Mouse (Mus musculus) small intestine, adult 2 months (tissue): ENCODE results near the gene Pomgnt2. TPM values are rescaled to one million over a fixed set of nuclear protein-coding genes. Genes with fewer than 3 reads are reported as not detected.

Source experiments
- H3K27ac ChIP-seq: fragments of 200-500 bp; 2 replicates; pipeline ENCODE4 v1.5.1; 2012; ENCODE audit warnings: low read depth, low read length, control low read depth, inconsistent platforms; ENCODE audit not compliant: insufficient read depth
- H3K27me3 ChIP-seq: fragments of 200-500 bp; 2 replicates; pipeline ENCODE4 v1.6.1; 2012; ENCODE audit warnings: mild to moderate bottlenecking, moderate library complexity, low read length, inconsistent platforms; ENCODE audit not compliant: control insufficient read depth, insufficient read depth
- H3K36me3 ChIP-seq: fragments of 200-500 bp; 2 replicates; pipeline ENCODE4 v1.6.1; 2012; ENCODE audit warnings: mild to moderate bottlenecking, low read length, control low read depth, inconsistent platforms; ENCODE audit not compliant: control insufficient read depth, insufficient read depth
- H3K4me1 ChIP-seq: fragments of 200-500 bp; 2 replicates; pipeline ENCODE4 v1.6.1; 2012; ENCODE audit warnings: low read length, inconsistent platforms, mixed read lengths; ENCODE audit not compliant: control insufficient read depth, insufficient read depth, insufficient read length
- H3K4me3 ChIP-seq: fragments of 200-500 bp; 2 replicates; pipeline ENCODE4 v1.5.1; 2012; ENCODE audit warnings: low read depth, mild to moderate bottlenecking, control low read depth, inconsistent platforms, low read length, moderate library complexity
- CTCF ChIP-seq: fragments of 200-500 bp; IDR thresholded peaks from 2 replicates; pipeline ENCODE4 v1.5.1; 2012; ENCODE audit warnings: low read depth, mild to moderate bottlenecking, control low read depth, inconsistent platforms, low read length, moderate library complexity, mixed read lengths; ENCODE audit not compliant: insufficient replicate concordance, insufficient read length; ENCODE audit errors: extremely low read depth
- POLR2A ChIP-seq: fragments of 200-500 bp; IDR thresholded peaks from 2 replicates; pipeline ENCODE4 v1.6.1; 2012; ENCODE audit warnings: low read depth, mild to moderate bottlenecking, control low read depth, inconsistent platforms, low read length, moderate library complexity
- WGBS: fragments of 180-500 bp; shearing (Covaris S2); methylation state at CpG from one replicate; pipeline ENCODE4 v1.1.7; 2018; 5-methylcytosine and 5-hydroxymethylcytosine counted together
- polyA plus RNA-seq: library from polyadenylated mRNA; depleted of rRNA; stranded (reverse); fragments of >200 nt; gene quantifications from 2 replicates; pipeline ENCODE4 v1.2.3, GENCODE M21; 2012

Pomgnt2 gene
- polyA plus RNA-seq, 1 experiment, result 7.5 TPM

- H3K4me1 ChIP-seq, result peaks cover 5% of the 10 kb centered on the region; the same call in 1 of the 2 replicates
- no peak overlapping the region for H3K27ac ChIP-seq
- WGBS, result 2% methylated on average over 53 of the region's 53 CpGs
- H3K27me3 ChIP-seq, result no peaks in the 10 kb centered on the region
- TF ChIP-seq CTCF, result no peak
- 0 out of 2 replicates have a peak, but pooled peaks have one; percentile 32 for TF ChIP-seq POLR2A
- H3K4me3 ChIP-seq, result peak overlapping the region; percentile 77
- H3K36me3 ChIP-seq, result no peaks in the 10 kb centered on the region
Measured at GRCm38 (mm10) chr9:121995508-121996131, 1.3 kb downstream of the Pomgnt2 start.

DNA sequence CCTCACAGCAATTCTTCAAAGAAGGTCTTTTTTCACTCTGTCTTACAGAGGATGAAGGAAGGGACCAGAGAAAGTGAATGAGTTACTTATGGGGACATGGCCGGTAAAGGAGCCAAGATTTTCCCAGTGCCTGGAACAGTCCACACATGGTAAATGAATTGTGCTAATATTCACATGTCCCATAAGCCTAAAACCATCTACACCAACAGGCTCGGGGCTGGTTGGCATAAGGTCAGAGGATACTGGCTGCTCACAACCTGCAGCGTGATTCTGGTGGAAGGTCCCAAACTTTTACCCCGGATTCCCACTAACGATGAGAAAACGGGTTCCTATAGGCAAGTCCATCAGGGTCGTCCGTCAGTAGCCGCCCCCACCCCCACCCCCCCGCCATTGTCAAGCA, 1.8 kb downstream of the Pomgnt2 start:
- H3K4me3 ChIP-seq, result peak overlapping the region; percentile 77
- no peaks in the 10 kb centered on the region for H3K27me3 ChIP-seq
- H3K27ac ChIP-seq, result no peak overlapping the region
- H3K4me1 ChIP-seq, result peaks cover 5% of the 10 kb centered on the region
- TF ChIP-seq POLR2A, result no peak
- TF ChIP-seq CTCF, result no peak
- WGBS, result 8% methylated on average over 10 of the region's 10 CpGs
- H3K36me3 ChIP-seq, result no peaks in the 10 kb centered on the region

DNA sequence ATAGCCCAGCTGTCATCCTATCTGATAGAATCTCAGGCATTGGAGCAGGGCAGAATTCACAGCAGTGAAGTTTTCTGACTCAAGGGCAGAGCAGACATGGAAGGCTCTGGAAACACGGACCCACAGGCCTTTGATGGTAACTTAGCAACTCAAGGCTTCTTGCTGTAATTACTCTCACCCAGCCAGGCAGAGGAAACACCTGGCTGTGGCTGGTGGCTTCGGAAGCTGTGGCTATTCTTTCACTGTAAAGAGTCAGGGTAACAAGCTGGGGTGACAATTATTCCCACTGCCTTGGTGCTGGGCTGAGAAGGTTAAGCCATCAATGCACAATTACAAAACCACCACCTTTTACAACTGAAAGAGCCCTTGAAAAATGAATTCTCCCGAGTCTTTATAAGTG, 3.9 kb downstream of the Pomgnt2 start:
- WGBS, result 66% methylated on average over 3 of the region's 3 CpGs
- Histone ChIP-seq H3K27ac (no peak overlapping the region), H3K4me1 (peaks cover 7% of the 10 kb centered on the region)

GRCm38 (mm10) chr9:121991041-121991440, 5.9 kb downstream of the Pomgnt2 start:
- TF ChIP-seq CTCF, result no peak
- TF ChIP-seq POLR2A, result no peak
- Histone ChIP-seq H3K36me3 (no peaks in the 10 kb centered on the region), H3K27ac (no peak overlapping the region), H3K4me3 (no peak overlapping the region), H3K4me1 (peaks cover 5% of the 10 kb centered on the region), H3K27me3 (no peaks in the 10 kb centered on the region)
- WGBS, result 72% methylated on average over 5 of the region's 5 CpGs

More for the DNA sequence above, 3.9 kb downstream of the Pomgnt2 start:
- H3K4me3 ChIP-seq, result no peak overlapping the region
- TF ChIP-seq CTCF (no peak), POLR2A (no peak)
- H3K36me3 ChIP-seq, result no peaks in the 10 kb centered on the region
- no peaks in the 10 kb centered on the region for H3K27me3 ChIP-seq

GRCm38 (mm10) chr9:121989536-121989935, 7.4 kb downstream of the Pomgnt2 start:
- H3K4me3 ChIP-seq, result no peak overlapping the region
- peaks cover 3% of the 10 kb centered on the region; the same call in 1 of the 2 replicates for H3K4me1 ChIP-seq
- TF ChIP-seq POLR2A (no peak), CTCF (no peak)
- H3K36me3 ChIP-seq, result no peaks in the 10 kb centered on the region
- WGBS, result 18% methylated on average over 5 of the region's 5 CpGs
- H3K27me3 ChIP-seq, result no peaks in the 10 kb centered on the region
- no peak overlapping the region for H3K27ac ChIP-seq

GRCm38 (mm10) chr9:121988910-121989309, 8.0 kb downstream of the Pomgnt2 start:
- no peak overlapping the region for H3K4me3 ChIP-seq
- 22% methylated on average over 3 of the region's 3 CpGs for WGBS
- TF ChIP-seq POLR2A, result no peak
- TF ChIP-seq CTCF, result no peak
- no peaks in the 10 kb centered on the region for H3K27me3 ChIP-seq
- H3K36me3 ChIP-seq, result no peaks in the 10 kb centered on the region
- no peak overlapping the region for H3K27ac ChIP-seq
- peaks cover 3% of the 10 kb centered on the region; the same call in 1 of the 2 replicates for H3K4me1 ChIP-seq

- WGBS, result 70% methylated on average over 15 of the region's 15 CpGs
- no peak overlapping the region for H3K4me3 ChIP-seq
- H3K36me3 ChIP-seq, result no peaks in the 10 kb centered on the region
- no peak overlapping the region for H3K27ac ChIP-seq
- TF ChIP-seq POLR2A, result no peak
- TF ChIP-seq CTCF, result peak; percentile 96
- H3K4me1 ChIP-seq, result peaks cover 3% of the 10 kb centered on the region; the same call in 1 of the 2 replicates
- no peaks in the 10 kb centered on the region for H3K27me3 ChIP-seq
Measured at GRCm38 (mm10) chr9:121984465-121985461, 12.1 kb downstream of the Pomgnt2 start.
